Mouse (Mus musculus): Measurements from ENCODE around the gene Pdpr.

DNA sequence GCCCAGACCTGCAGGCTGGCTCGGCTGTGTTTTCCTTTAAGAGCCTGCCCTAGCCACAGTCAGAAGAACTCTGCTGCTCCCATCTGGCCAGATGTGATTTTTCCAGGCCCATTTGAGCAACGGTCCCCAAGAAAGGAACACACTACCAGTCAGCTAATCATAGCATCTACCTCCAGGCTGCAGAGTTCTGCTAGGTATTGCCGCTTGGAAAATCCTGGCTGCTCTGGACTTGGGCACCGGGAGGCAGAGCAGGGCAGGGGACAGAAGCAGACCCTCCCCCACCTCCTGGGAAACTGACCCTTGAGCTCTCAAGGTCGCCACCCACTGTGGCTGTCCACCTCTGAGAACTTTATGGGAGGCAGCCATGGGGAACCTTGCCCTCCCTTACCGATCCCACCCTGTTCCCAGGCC is 14.6 kb upstream of the Pdpr start:
- TF ChIP-seq FLI1 (IDR thresholded peaks at IDR 0.05; ENCODE audit: low read length) = no peak
- TF ChIP-seq GATA1 (IDR thresholded peaks at IDR 0.05; ENCODE audit: borderline replicate concordance, low read length) = no peak

All from megakaryocyte, embryonic 14.5 days (primary cell).